Mouse (Mus musculus): ENCODE measurements around the gene C1qtnf5. TPM values are rescaled to one million over a fixed set of nuclear protein-coding genes. Genes with fewer than 3 reads are reported as not detected.

The C1qtnf5 gene
- polyA plus RNA-seq, 1 experiment from 2014 or later, result 1.2 TPM

- Histone ChIP-seq H3K9me3 (replicated peaks) (no peaks in the 10 kb centered on the region), H3K9ac (no peak overlapping the region), H3K27ac (no peak overlapping the region), H3K4me2 (no peak overlapping the region), H3K27me3 (peaks cover 34% of the 10 kb centered on the region), H3K4me3 (no peak overlapping the region), H3K36me3 (ENCODE audit: poor library complexity, severe bottlenecking) (no peaks in the 10 kb centered on the region), H3K4me1 (peaks cover 42% of the 10 kb centered on the region)
- 59% methylated on average over 5 of the region's 5 CpGs for WGBS
- no peak for ATAC-seq
Measured at GRCm38 (mm10) chr9:44081581-44081980, 25.5 kb upstream of the C1qtnf5 start.

- no peak overlapping the region for H3K9ac ChIP-seq
- no peak for ATAC-seq
- no peak overlapping the region for H3K27ac ChIP-seq
- peaks cover 40% of the 10 kb centered on the region for H3K27me3 ChIP-seq
- no peak overlapping the region for H3K4me3 ChIP-seq
- peaks cover 45% of the 10 kb centered on the region for H3K4me1 ChIP-seq
- no peak overlapping the region for H3K4me2 ChIP-seq
- WGBS, result 84% methylated on average over 5 of the region's 5 CpGs
- H3K36me3 ChIP-seq (ENCODE audit: poor library complexity, severe bottlenecking), result no peaks in the 10 kb centered on the region
- H3K9me3 ChIP-seq (replicated peaks), result no peaks in the 10 kb centered on the region
Measured at GRCm38 (mm10) chr9:44082266-44082665, 24.8 kb upstream of the C1qtnf5 start.

- peaks cover 49% of the 10 kb centered on the region for H3K4me1 ChIP-seq
- 0 out of 2 replicates have a peak overlapping the region, but pooled peaks have one; percentile 73 for H3K9ac ChIP-seq
- H3K27ac ChIP-seq, result no peak overlapping the region
- H3K4me2 ChIP-seq, result peak overlapping the region; percentile 97
- H3K27me3 ChIP-seq, result peaks cover 48% of the 10 kb centered on the region
- H3K36me3 ChIP-seq (ENCODE audit: poor library complexity, severe bottlenecking), result no peaks in the 10 kb centered on the region
- peak overlapping the region; percentile 55 for H3K4me3 ChIP-seq
- no peaks in the 10 kb centered on the region for H3K9me3 ChIP-seq (replicated peaks)
- WGBS, result 11% methylated on average over 23 of the region's 23 CpGs
- ATAC-seq, result no peak
Measured at GRCm38 (mm10) chr9:44083392-44084121, 23.5 kb upstream of the C1qtnf5 start.

GRCm38 (mm10) chr9:44084236-44084635 lies 22.8 kb upstream of the C1qtnf5 start:
- peak overlapping the region; percentile 55 for H3K4me3 ChIP-seq
- 2% methylated on average over 14 of the region's 14 CpGs for WGBS
- no peak for ATAC-seq

DNA sequence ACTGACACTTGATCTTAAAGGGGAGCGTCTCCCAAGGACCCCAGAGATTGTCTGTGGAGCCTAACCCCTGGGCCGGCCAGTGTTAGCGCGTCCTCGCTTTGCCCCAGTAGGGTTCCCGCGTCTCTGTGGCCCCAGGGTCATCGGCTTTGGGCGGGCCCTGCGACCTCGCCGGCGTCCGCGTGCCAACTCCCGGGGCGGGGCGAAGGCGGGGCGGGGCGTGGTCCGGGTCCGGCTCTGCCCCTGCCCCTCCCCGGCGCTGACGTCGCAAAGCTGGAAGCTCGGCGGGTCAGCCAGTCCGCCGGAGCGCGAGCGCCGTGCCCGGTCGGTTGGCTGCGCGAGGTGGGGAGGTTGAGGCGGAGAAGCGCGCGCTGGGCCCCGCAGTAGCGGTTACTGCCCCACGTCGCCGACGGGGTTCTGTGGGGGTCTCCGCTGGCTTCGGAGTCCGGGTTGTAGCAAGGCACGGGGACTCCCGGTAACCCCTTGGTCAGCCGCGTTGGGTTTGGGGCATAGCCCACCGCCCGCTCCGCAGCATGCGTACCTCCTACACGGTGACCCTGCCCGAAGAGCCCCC lies 22.3 kb upstream of the C1qtnf5 start:
- Histone ChIP-seq H3K27ac (no peak overlapping the region), H3K4me2 (peak overlapping the region; percentile 97), H3K27me3 (peaks cover 51% of the 10 kb centered on the region), H3K9ac (peak overlapping the region; percentile 73), H3K4me3 (peak overlapping the region; percentile 55), H3K36me3 (ENCODE audit: poor library complexity, severe bottlenecking) (no peaks in the 10 kb centered on the region), H3K4me1 (peaks cover 43% of the 10 kb centered on the region), H3K9me3 (replicated peaks) (no peaks in the 10 kb centered on the region)
- under 1% methylated on average over 59 of the region's 62 CpGs for whole genome bisulfite sequencing
- ATAC-seq, result peak; percentile 70

More at GRCm38 (mm10) chr9:44084236-44084635, 22.8 kb upstream of the C1qtnf5 start:
- peak overlapping the region; percentile 97 for H3K4me2 ChIP-seq
- peaks cover 43% of the 10 kb centered on the region for H3K4me1 ChIP-seq
- no peak overlapping the region for H3K27ac ChIP-seq
- H3K9me3 ChIP-seq (replicated peaks), result no peaks in the 10 kb centered on the region
- H3K36me3 ChIP-seq (ENCODE audit: poor library complexity, severe bottlenecking), result no peaks in the 10 kb centered on the region
- H3K27me3 ChIP-seq, result peaks cover 50% of the 10 kb centered on the region
- peak overlapping the region; percentile 73 for H3K9ac ChIP-seq

DNA sequence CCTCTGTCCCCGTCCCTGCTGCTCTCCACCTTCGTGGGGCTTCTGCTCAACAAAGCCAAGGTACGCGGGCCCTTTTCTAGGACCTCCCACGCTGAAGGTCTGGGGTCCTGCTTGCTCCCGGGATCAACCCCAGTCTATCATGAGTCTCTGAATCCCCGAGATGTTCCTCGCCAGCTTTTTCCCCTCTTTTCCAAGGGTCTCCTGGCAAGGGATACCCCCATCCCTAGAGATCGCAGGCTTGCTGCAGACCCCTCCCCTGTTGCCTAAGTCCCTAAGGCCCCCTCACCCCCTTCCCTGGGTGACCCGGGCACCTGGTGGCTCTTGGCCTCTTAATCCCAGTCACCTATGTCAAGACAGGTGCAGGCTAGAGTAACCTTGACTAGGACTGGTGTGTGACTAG lies 21.8 kb upstream of the C1qtnf5 start:
- H3K9ac ChIP-seq, result peak overlapping the region; percentile 73
- no peaks in the 10 kb centered on the region for H3K9me3 ChIP-seq (replicated peaks)
- 2% methylated on average over 10 of the region's 10 CpGs for whole genome bisulfite sequencing
- H3K27ac ChIP-seq, result no peak overlapping the region
- peaks cover 51% of the 10 kb centered on the region for H3K27me3 ChIP-seq
- H3K4me1 ChIP-seq, result peaks cover 43% of the 10 kb centered on the region
- H3K4me2 ChIP-seq, result peak overlapping the region; percentile 97
- H3K36me3 ChIP-seq (ENCODE audit: poor library complexity, severe bottlenecking), result no peaks in the 10 kb centered on the region
- no peak for ATAC-seq
- peak overlapping the region; percentile 55 for H3K4me3 ChIP-seq

- Histone ChIP-seq H3K4me1 (peaks cover 38% of the 10 kb centered on the region), H3K36me3 (ENCODE audit: poor library complexity, severe bottlenecking) (no peaks in the 10 kb centered on the region), H3K9me3 (replicated peaks) (no peaks in the 10 kb centered on the region), H3K9ac (no peak overlapping the region), H3K4me3 (no peak overlapping the region), H3K27me3 (peaks cover 51% of the 10 kb centered on the region), H3K27ac (no peak overlapping the region), H3K4me2 (peak overlapping the region; percentile 97; the same call in 1 of the 2 replicates)
- no peak for ATAC-seq
- 66% methylated on average over 15 of the region's 15 CpGs for WGBS
Measured at GRCm38 (mm10) chr9:44085741-44086665, 21.0 kb upstream of the C1qtnf5 start.

DNA sequence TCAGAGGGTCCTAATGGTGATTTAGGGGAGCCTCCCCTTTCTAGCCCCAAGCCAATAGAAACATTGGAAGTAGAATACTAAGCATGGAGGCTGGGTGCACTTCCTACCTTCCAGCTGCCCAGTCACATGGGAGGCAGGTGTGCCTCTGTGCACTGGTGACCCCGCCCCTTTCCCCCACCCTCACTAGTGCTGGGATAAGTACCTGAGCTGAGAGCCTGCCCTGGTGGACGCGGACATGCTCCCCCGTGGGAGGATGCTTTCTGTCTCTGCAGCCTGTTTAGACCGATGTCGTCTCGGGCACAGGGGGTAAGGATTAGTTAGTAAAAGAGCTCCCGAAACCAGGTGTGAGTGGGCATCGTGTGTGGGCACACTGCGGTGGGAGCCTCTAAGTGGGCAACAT lies 20.1 kb upstream of the C1qtnf5 start:
- peaks cover 51% of the 10 kb centered on the region for H3K27me3 ChIP-seq
- H3K36me3 ChIP-seq (ENCODE audit: poor library complexity, severe bottlenecking), result no peaks in the 10 kb centered on the region
- peaks cover 34% of the 10 kb centered on the region for H3K4me1 ChIP-seq
- ATAC-seq, result no peak
- no peak overlapping the region for H3K4me2 ChIP-seq
- H3K9ac ChIP-seq, result no peak overlapping the region
- 43% methylated on average over 10 of the region's 10 CpGs for WGBS
- no peak overlapping the region for H3K27ac ChIP-seq
- no peaks in the 10 kb centered on the region for H3K9me3 ChIP-seq (replicated peaks)
- H3K4me3 ChIP-seq, result no peak overlapping the region

DNA sequence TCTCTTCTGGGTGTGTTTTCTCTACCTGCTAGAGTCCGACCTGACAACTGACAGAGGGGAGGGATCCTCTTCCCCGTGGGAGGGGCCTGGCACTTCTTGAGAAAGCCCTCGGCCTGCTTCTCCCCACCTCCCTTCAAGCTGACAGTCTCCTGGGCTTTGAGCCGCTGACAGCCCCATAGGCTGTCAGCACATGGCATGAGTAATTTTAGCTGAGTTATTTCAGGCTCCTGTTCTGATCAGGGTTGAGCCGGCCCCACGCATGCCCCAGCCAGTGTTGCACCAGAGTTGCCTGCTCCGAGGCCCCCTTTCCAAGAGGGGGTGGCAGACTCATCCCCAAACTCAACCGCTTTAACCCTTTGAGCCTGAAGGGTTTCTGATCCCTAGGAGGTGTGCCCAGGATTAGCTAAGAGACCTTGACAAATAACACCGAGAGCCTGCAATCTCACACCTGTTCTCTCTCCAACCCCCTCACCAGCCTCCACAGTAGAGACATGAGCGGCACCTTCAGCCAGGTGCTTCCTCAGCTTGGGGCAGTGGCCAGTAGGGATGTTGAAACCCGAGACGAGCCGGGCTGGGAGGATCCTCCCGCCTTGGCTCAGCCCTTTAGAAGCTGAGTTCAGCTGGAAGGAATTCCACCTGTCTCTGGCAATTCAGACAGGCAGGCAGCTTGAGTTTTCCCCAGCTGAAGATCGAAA lies 19.1 kb upstream of the C1qtnf5 start:
- Histone ChIP-seq H3K9me3 (replicated peaks) (no peaks in the 10 kb centered on the region), H3K27me3 (peaks cover 48% of the 10 kb centered on the region), H3K9ac (peak overlapping the region; percentile 40; the same call in 1 of the 2 replicates), H3K4me2 (no peak overlapping the region), H3K4me1 (peaks cover 34% of the 10 kb centered on the region), H3K27ac (no peak overlapping the region), H3K4me3 (no peak overlapping the region), H3K36me3 (ENCODE audit: poor library complexity, severe bottlenecking) (no peaks in the 10 kb centered on the region)
- ATAC-seq, result no peak
- 12% methylated on average over 15 of the region's 15 CpGs for WGBS

DNA sequence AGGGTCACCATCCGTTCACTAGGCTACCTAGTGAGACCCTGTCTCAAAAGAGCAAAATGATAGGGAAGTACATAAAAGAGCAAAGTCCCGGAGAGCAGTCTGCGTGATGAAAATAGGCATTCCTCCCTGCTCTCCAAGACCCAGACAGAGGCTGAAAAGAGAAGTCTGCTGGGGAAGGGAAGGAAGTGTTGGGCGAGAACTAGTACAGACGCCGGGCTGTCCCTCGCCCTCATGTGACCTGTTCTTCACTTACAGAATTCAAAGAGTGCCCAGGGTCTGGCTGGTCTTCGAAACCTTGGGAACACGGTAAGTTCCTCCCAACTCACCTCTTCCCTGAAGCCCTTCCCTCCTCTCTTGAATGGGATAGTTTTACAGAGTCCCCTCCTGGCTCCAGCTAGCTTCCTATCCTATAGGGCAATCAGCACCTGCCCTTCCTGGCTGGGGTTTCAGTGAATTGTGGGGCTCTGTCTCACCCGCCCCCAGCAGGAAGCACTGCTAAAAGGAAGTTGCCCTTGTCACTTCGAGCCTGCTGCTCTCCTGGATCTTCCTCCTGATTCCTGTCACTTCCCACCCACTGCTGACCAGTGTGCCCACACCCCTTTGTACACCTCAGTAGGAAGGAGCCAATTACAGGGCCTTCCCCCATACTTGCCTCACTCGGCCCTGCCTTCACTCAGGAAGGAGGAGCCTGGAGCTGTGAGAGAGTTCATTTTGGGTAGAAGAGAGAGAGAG lies 18.0 kb upstream of the C1qtnf5 start:
- Histone ChIP-seq H3K27ac (no peak overlapping the region), H3K4me1 (peaks cover 29% of the 10 kb centered on the region), H3K9me3 (replicated peaks) (no peaks in the 10 kb centered on the region), H3K9ac (no peak overlapping the region), H3K36me3 (ENCODE audit: poor library complexity, severe bottlenecking) (no peaks in the 10 kb centered on the region; the same call in 1 of the 2 replicates), H3K27me3 (peaks cover 36% of the 10 kb centered on the region), H3K4me2 (no peak overlapping the region), H3K4me3 (no peak overlapping the region)
- WGBS, result 68% methylated on average over 12 of the region's 12 CpGs
- no peak for ATAC-seq
